Mouse (Mus musculus) urinary bladder, postnatal 25 days (tissue): ENCODE measurements around the gene Sdk2.

Experiments
- DNase-seq: peaks from one replicate; pipeline ENCODE4 v3.0.0; 2022; ENCODE audit warnings: low spot score

Sdk2 gene

GRCm38 (mm10) chr11:113788183-113788789 is 278.6 kb downstream of the Sdk2 start:
- no peak for DNase-seq

GRCm38 (mm10) chr11:113787432-113788182 is 279.2 kb downstream of the Sdk2 start:
- DNase-seq: no peak

GRCm38 (mm10) chr11:113787009-113787408 is 279.8 kb downstream of the Sdk2 start:
- no peak for DNase-seq

GRCm38 (mm10) chr11:113786395-113786794 is 280.5 kb downstream of the Sdk2 start:
- no peak for DNase-seq

GRCm38 (mm10) chr11:113785406-113786171 is 281.3 kb downstream of the Sdk2 start:
- DNase-seq: no peak

GRCm38 (mm10) chr11:113784656-113785396 is 282.0 kb downstream of the Sdk2 start:
- no peak for DNase-seq

GRCm38 (mm10) chr11:113782496-113782895 is 284.4 kb downstream of the Sdk2 start:
- no peak for DNase-seq

- no peak for DNase-seq
Measured at GRCm38 (mm10) chr11:113782006-113782405, 284.8 kb downstream of the Sdk2 start.

- DNase-seq: no peak
Measured at GRCm38 (mm10) chr11:113779680-113780041, 287.2 kb downstream of the Sdk2 start.

- no peak for DNase-seq
Measured at GRCm38 (mm10) chr11:113778733-113779679, 287.8 kb downstream of the Sdk2 start.

GRCm38 (mm10) chr11:113777878-113778464 is 288.9 kb downstream of the Sdk2 start:
- no peak for DNase-seq

GRCm38 (mm10) chr11:113776851-113777511 is 289.9 kb downstream of the Sdk2 start:
- DNase-seq: no peak

- no peak for DNase-seq
Measured at GRCm38 (mm10) chr11:113774773-113775172, 292.1 kb downstream of the Sdk2 start.

GRCm38 (mm10) chr11:113773191-113773590 is 293.7 kb downstream of the Sdk2 start:
- no peak for DNase-seq

- DNase-seq: no peak
Measured at GRCm38 (mm10) chr11:113771187-113771586, 295.7 kb downstream of the Sdk2 start.

GRCm38 (mm10) chr11:113768356-113768755 is 298.5 kb downstream of the Sdk2 start:
- DNase-seq: no peak

- no peak for DNase-seq
Measured at GRCm38 (mm10) chr11:113767285-113767684, 299.6 kb downstream of the Sdk2 start.

- DNase-seq: no peak
Measured at GRCm38 (mm10) chr11:113766284-113766985, 300.4 kb downstream of the Sdk2 start.

- no peak for DNase-seq
Measured at GRCm38 (mm10) chr11:113764132-113764849, 302.6 kb downstream of the Sdk2 start.
